Mouse (Mus musculus): ENCODE results near the gene Smim22.

The Smim22 gene

DNA sequence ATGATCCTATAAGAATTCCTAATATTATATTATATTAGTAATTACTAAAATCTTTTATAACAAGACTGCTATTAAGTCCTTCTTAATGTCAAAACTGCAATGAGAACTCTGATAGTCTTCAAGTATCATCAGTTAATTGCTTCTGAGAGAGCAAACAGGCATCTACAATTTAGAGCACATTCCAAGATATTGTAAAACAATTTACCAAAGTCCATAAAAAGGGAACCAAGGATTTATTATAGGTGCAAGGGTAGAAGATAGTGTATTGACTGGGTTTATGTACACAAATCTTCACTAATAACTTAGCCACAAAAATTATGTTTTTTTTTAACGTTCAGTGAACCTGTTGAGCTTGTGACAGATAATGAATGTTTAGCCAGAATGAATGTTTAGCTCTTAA, 8.1 kb upstream of the Smim22 start:
- in situ Hi-C loops (cut with MboI; ENCODE audit: low pct_unique_long_range_greater_than_20kb in 1 of 2, low sequenced_read_pairs in 2 of 2, unreplicated experiment in 1 of 2): no loop called here

DNA sequence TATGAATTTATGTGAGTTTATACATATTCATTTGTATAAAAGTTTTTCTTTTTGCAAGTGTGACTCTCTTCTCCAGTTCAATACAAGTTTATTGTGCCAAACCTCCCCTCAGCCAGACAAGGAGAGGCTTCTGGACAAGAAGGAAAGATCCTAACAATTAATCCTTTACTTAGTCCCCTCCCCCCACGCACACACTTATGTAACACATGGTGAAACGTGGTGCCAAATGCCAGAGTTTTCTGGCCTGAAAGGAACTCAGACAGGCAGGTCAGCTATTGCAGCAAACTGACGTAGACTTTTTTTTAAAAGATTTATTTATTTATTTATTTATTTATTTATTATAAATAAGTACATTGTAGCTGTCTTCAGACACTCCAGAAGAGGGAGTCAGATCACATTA, 6.5 kb upstream of the Smim22 start:
- in situ Hi-C loops (cut with MboI; ENCODE audit: low pct_unique_long_range_greater_than_20kb in 1 of 2, low sequenced_read_pairs in 2 of 2, unreplicated experiment in 1 of 2): no loop called here

DNA sequence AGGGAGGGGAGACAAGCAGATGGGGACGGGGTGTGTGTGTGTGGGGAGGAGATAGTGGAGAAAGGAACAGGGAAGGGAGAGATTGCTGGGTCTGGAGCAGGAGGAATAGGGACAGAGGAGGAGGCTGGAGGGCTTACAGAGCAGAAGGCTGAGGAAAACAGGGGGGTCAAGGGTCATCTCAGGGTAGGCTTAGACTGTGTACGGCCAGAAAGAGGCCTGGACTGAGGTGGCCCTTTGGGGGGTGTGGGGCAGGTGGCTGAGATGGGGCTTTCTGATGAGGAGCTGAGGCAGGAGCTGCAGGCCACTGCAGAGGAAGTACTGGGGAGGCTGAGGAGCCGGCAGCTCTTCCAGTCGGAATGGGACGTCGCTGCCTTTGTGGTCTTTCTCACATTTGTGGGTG, 404 bp downstream of the Smim22 start:
- in situ Hi-C loops (cut with MboI; ENCODE audit: low pct_unique_long_range_greater_than_20kb in 1 of 2, low sequenced_read_pairs in 2 of 2, unreplicated experiment in 1 of 2): no loop called here

DNA sequence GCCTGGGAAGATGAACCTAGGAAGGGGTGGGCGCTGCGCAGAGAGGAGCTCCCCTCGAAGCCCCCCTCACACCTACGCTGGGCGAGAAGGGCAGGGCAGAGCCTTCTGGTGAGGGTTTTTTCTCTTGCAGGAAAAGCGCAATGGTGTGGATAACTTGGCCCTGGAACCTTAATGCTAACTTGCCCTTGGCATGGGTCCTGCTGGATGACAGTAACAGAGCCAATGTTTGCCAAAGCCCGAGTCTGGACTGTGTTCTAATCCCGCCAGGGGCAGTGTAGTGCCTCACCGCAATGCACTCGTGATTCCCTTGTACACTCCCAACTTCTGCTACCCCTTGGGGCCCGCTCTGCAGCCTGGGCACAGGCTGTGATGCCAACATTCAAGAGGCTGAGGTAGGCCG, 988 bp downstream of the Smim22 start:
- in situ Hi-C loops (cut with MboI; ENCODE audit: low pct_unique_long_range_greater_than_20kb in 1 of 2, low sequenced_read_pairs in 2 of 2, unreplicated experiment in 1 of 2): no loop called here

DNA sequence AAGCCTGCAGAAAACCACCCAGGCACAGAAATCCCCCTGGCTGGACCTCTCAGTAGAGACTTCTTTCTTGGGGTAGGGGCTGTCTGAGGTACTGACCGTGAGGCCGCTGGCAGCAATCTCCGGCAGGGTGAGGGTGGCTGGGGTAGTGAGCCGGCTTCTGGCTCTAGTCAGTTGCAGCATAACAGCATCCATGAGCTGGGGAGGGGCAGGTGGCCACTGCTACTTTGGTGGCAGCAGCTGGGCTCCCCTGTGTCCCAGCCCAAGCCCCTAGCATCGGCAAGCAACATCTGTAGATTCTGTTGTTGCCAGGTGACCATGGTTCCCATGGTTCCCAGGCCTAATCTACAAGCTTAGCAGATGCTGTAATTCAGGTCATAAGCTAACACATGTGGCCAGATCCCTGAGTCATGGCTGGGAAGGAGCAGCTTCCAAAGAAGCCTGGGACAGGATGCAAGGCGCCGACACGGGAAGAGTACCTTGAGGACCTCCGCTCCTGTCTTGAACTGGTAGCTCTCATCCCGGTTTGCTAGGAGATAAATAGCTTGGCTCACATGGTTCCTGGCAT, 3.4 kb downstream of the Smim22 start:
- in situ Hi-C loops (cut with MboI; ENCODE audit: low pct_unique_long_range_greater_than_20kb in 1 of 2, low sequenced_read_pairs in 2 of 2, unreplicated experiment in 1 of 2): no loop called here

DNA sequence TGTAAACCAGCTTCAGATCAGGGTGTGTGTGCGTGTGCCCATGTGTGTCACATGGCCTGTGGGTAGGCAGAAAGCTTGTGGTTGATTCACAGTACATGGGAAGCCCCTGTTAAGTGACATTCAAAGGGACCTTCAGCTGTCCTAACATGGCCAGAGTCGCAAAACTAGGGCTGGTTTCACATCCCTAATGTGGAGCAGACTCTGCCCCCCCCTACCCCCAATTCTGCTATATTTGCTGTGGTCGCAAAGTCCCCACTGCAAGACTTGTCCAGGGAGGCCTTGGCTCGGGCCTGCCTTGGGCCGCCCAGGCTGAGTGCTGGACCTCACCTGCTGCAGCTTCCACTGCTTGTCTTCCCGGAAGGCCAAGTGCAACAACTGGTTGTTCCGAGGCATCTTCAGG, 4.2 kb downstream of the Smim22 start:
- in situ Hi-C loops (cut with MboI; ENCODE audit: low pct_unique_long_range_greater_than_20kb in 1 of 2, low sequenced_read_pairs in 2 of 2, unreplicated experiment in 1 of 2): no loop called here

DNA sequence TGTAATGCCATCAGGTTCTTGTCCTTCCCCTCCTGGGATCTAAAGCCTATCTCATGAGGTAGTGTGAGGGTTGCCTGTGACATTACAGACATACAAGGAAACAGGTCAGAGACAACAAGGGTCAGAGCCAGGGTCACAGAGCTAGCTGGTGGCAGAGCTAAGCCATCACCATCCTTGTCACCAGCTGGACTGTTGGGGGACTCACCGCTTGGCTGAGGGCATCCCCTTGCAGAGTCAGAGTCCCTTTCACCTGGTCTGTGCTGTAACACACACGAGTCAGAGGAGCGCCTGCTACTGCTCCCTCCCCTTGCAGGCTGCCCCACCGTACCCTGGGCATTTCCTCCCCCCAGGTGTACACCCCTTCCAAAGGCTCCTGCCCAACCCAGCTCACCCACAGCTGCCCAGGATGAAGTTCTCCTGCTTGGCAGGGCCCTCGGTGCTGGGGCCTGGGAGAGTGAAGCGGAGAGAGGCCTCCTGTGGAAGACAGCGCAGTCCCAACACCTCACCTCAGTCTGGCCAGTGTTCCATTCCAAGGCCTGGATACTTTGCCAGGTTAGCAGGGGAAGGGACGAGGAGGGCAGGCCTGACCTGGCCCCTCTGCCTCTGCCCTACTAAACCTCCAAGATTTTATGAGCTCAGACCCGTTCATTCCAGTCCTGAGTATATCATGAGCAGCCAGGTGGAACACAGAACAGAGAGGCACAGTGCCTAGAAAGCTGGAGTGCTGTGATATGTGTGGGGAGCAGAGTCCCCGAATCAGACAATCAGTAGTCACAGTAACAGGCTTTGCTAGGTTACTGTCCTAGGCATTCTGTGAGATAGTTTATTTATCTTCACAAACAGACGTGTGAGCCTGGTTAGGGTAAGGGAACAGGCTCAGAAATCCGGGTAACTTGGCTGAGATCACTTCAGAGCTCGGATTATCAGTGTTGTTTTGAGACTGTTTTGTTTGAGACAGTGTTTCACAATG, 5.2 kb downstream of the Smim22 start:
- in situ Hi-C loops (cut with MboI; ENCODE audit: low pct_unique_long_range_greater_than_20kb in 1 of 2, low sequenced_read_pairs in 2 of 2, unreplicated experiment in 1 of 2): no loop called here

DNA sequence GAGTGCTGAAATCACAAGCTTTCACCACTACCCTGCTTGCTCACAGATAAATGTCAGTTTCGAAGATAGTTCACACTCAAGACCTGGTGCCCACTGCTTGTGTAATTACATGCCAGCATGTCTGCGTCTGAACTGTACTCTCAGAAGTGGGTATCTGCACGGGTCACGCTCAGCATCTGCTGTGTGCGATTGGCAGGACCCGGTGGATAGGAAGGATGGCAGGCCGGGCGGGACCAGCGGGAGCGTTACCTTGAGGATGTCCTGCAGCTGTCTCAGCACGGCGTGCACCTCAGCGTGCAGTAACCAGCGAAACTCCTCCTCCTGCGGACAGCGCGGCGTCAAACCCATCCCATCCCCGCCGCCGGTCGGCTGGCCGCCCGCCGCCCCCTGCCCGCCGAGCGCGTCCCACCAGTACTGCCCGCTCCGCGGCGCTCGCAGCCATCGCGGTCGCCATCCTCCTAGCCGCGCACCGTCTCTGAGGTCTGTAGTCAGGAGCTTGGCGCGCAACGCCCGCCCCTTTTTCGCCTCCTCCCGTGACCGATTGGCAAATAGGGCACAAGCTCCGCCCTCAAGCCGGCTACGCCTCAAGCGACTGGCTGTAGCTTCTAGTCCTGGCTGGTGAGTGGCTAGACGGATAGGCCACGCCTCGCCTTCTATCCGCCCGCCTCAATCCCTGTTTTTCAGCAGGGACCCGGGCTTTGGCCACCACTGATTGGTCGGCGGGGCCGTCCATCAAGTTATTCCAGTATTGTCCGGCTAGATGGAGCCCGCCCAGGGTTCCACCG, 6.2 kb downstream of the Smim22 start, which contains the start of gene Rogdi:
TSS of gene Rogdi (minus strand) at position 500 of the 785 bp plus-strand sequence.
- in situ Hi-C loops (cut with MboI; ENCODE audit: low pct_unique_long_range_greater_than_20kb in 1 of 2, low sequenced_read_pairs in 2 of 2, unreplicated experiment in 1 of 2): no loop called here

DNA sequence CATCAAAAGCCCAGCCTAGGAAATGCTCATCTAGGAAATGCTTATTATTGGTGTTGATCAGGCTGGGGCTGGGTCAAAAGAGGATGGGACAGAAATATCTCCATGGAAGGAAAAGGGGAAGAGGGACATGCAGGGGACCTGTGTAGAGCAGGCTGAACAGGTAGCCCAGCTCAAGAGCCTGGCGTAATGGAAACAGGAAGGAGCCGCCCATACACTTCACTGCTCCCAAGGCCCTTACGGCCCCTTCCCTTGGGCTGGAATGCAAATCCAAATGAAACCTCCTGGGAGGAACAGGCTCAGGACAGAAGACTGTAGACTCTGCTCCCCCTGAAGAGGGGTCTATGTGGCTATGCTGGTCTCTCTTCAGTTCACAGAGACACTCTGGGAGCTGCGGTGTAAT, 7.5 kb downstream of the Smim22 start:
- in situ Hi-C loops (cut with MboI; ENCODE audit: low pct_unique_long_range_greater_than_20kb in 1 of 2, low sequenced_read_pairs in 2 of 2, unreplicated experiment in 1 of 2): no loop called here

DNA sequence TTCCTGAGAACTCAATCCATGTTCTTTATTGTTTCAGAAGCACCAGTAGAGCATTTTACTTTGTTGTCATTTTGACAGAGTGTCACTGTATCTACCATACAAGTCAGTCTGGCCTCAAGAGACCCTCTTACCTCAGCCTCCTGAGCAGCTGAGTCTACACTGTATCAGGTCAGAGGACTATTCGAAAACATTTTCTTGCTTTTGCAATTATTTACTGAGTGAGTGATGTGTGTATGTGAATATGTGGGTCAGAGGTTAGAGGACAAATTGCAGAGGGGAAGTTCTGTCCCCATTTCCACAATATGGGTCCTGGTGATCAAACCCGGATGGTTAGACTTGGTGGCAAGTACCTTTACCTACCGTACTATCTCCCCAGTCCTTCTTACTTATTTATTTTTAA, 16.9 kb downstream of the Smim22 start:
- in situ Hi-C loops (cut with MboI; ENCODE audit: low pct_unique_long_range_greater_than_20kb in 1 of 2, low sequenced_read_pairs in 2 of 2, unreplicated experiment in 1 of 2): no loop called here

DNA sequence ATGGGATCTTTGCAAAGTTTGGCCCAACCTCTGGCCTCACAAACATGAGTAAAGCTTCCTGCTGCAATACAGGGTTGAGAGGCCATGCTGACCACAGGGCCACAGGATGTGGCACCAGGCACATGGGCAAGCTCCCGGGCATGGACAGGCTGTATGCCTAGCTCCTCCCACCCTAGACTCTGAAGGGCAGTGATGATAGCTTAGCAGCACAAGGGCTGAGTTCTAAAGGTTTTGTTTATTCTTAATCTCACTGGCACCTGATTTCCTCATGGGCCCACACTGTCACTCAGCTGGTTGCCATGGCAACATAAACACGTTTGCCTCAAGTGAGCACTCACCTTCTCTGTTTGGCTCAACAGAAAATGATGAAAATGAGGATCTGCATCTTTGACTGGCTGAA, 22.8 kb downstream of the Smim22 start:
- in situ Hi-C loops (cut with MboI; ENCODE audit: low pct_unique_long_range_greater_than_20kb in 1 of 2, low sequenced_read_pairs in 2 of 2, unreplicated experiment in 1 of 2): no loop called here

DNA sequence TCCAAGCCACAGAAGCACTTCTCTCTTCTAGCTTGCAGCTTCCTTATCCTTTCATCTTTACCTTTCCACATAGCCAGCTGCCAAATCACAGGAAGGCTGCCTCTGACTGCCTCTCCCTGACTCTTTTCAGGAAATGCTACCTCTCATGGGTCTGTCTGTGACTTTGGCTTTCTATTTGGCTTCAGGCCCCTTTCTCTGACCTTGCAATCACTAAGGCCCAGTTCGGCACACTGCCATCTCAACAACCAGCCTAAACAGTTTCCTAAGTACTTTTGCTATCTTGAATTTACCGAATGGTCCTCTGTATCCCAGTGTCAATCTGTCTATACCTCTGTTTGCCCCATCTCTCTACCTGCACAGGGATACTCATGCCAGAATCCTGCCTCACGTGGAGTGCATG, 28.5 kb downstream of the Smim22 start:
- in situ Hi-C loops (cut with MboI; ENCODE audit: low pct_unique_long_range_greater_than_20kb in 1 of 2, low sequenced_read_pairs in 2 of 2, unreplicated experiment in 1 of 2): no loop called here

DNA sequence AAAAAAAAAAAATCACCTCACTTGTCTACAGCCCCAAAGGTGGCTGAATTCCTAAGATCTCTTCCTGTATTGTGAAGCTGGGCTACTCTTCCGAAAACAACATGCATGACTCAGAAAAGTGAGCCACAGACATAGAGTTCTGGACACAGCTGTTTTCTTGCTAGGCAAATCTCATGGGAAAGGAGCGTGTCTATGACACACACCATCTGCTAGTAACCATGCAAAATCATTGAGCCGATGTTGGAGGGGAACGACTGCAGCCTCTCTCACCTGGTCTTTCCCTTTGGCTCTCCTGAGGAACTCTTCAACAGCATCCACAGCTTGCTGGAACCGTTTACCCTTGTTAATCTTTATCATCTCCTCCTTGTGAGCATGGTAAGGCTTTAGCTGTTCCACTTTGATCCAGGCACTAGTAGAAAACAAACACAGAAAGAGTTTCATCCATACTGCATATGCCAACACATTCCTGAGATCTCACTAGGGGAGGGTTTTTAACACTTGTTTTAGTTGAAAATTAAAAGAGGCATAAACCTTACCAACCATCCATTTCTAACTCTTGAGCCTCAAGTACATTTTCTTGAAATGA, 29.7 kb downstream of the Smim22 start:
- in situ Hi-C loops (cut with MboI; ENCODE audit: low pct_unique_long_range_greater_than_20kb in 1 of 2, low sequenced_read_pairs in 2 of 2, unreplicated experiment in 1 of 2): no loop called here

DNA sequence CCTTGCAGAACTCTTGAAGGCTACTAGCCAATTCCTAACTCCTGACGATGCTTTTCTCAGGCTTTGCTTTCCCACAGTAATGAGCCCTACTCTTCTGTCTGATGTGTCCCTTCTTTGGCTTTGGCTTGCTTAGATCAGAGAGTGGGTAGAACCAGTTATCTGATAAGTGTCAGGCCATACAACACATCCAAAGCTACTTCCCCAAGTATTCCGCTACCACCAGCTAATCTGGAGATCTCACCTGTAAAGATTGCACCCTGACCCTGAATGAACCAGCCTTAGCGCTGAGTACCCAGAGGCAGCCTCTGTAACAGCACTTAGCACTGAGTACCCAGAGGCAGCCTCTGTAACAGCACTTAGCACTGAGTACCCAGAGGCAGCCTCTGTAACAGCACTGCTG, 38.2 kb downstream of the Smim22 start:
- in situ Hi-C loops (cut with MboI; ENCODE audit: low pct_unique_long_range_greater_than_20kb in 1 of 2, low sequenced_read_pairs in 2 of 2, unreplicated experiment in 1 of 2): no loop called here

DNA sequence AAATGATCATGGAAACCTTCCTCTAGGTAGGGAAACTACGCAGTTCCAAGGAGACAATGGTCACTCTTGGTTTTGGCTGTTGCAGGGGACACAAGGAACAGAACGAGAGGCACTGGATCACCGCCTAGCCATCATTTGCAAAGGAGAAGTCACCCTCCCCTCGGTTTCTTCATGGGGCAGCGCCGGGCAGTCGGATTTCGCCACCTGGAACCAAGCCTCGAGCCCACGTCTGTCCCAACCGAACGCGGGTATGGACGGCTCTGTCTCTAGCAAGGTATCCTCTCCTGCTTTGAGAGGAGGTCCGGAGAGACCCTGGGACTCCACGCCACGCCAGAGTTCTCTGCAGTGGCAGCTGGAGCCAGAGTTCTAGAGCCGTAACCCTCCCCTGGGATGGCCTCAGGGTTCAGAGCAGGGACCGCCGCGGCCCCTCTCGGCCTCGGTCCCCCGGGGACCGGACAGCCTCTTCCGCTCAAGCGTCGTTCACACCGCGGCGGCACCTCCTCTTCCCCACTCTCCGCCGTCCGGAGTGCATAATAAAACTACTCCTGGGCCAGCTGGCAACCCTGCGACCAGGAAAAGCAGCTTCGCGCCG, 42.2 kb downstream of the Smim22 start:
- in situ Hi-C loops (cut with MboI; ENCODE audit: low pct_unique_long_range_greater_than_20kb in 1 of 2, low sequenced_read_pairs in 2 of 2, unreplicated experiment in 1 of 2): no loop called here

DNA sequence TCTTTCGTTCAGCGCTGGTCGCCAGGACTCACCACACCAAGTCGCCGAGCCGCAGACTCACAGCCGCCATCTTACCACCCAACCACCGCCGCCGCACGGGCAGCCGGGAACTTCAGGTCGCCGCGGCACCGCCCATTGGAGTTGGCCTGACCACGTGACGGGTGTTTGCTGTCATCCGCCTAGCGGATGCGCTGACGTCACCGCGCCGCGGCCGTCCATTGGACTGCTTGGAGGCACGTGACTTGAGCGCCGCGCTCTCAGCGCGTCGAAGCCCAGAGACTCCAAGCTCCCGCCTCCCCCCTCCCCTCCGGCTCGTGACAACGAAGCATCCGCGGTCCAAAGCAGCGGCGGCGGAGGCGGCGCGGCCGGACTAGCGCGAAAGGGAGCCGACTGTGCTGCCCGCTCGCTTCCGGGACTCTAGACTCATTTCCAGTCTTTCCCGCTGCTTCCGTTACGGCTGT, 42.7 kb downstream of the Smim22 start, which contains the start of the genes Glyr1 and Ubn1:
TSS of gene Glyr1 (minus strand) at position 90 of the 461 bp plus-strand sequence.
TSS of gene Ubn1 (plus strand) at position 284 of the 461 bp plus-strand sequence.
- in situ Hi-C loops (cut with MboI; ENCODE audit: low pct_unique_long_range_greater_than_20kb in 1 of 2, low sequenced_read_pairs in 2 of 2, unreplicated experiment in 1 of 2): no loop called here

DNA sequence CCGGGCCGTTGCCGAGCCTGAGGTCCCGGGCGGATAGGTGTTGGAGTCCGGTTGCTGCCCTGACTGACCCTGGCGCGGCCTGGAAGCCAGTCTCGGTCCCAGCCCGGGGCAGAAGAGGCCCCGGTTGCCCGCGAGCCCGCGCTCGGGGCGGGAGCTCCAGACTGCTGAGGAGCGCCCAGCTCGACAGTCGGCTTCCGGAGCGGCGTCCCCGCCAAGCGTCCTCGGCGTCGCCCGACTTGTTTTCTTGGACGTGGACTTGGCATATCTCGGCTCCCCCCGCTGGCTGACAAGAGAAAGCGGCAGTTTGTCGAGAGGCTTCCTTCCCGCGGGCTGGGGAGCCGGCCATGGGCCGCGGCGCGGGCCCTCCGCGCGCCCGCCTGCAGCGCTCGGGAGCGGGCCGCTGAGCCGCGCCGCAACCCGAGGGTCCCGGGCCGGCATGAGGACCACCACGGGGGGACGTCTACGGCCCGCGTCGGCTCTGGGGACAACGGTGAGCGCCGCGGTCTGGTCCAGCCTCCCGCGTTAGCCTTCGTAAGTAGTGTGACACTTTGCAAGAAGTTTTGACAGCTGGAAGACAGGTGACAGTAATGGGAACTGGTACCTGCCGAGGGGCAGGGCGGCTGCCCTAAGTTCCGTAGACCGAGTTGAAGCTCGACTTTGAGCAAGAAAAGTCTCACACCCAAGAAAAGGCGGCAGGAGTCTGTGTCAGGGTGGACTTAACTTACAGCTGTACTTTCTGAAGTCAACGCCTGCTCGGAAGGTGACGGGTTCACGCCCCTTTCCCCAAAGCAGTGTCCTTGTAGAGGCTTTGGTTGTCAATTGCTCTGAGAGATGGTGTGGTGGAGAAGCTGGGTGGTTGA, 43.4 kb downstream of the Smim22 start:
- in situ Hi-C loops (cut with MboI; ENCODE audit: low pct_unique_long_range_greater_than_20kb in 1 of 2, low sequenced_read_pairs in 2 of 2, unreplicated experiment in 1 of 2): no loop called here

Measured in mouse embryonic stem cell (cell line).